Mouse (Mus musculus): ENCODE measurements at regions not wholly inside any gene's neighbourhood (a gene's known extent, or its start where the extent isn't known, plus 50 kb on each side); places are given as distances from the start of the nearest gene placed in this dataset.

- intact Hi-C loops (cut with DNase I), result no loop called here
These were observed 129.3 kb upstream of the Podxl start for GRCm38 (mm10) chr6:31693047-31693446.

GRCm38 (mm10) chr6:31692024-31692423 lies 128.2 kb upstream of the Podxl start:
- intact Hi-C loops (cut with DNase I), result no loop called here
- DNase-seq (ENCODE audit: low spot score in 2 of 2), result no peak

More at GRCm38 (mm10) chr6:31693047-31693446, 129.3 kb upstream of the Podxl start:
- no peak for DNase-seq (ENCODE audit: low spot score in 2 of 2)

DNA sequence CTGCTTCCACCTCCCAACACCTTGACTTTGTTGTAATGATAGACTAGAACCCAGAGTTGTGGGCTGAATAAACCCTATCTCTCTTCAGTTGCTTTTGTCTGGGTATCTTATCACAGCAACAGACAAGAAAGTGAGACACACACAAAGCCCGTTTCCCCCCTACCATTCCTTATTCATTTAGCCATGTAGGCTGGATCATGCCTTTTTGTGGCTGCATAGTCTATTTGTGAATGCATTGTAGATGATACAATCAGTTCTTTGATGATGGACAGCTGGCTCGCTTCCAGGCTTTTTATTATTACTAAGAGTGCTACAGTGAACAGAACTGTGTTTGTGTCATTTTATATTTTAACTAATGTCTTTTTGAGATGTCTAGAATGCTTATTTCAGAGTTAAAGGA lies 116.3 kb upstream of the Podxl start:
- intact Hi-C loops (cut with DNase I), result no loop called here
- no peak for DNase-seq (ENCODE audit: low spot score in 2 of 2)

- intact Hi-C loops (cut with DNase I), result loop anchor here (10.0 kb wide), 1 partner anchor 649 kb away; no protein-coding TSS in a partner anchor
- peak in 1 of 2 experiments; percentile 73 for DNase-seq (ENCODE audit: low spot score in 2 of 2)
These were observed 102.1 kb upstream of the Podxl start for GRCm38 (mm10) chr6:31665671-31666486.

GRCm38 (mm10) chr6:31664495-31664894 lies 100.7 kb upstream of the Podxl start:
- intact Hi-C loops (cut with DNase I), result loop anchor here (10.0 kb wide), 1 partner anchor 650 kb away; no protein-coding TSS in a partner anchor
- DNase-seq (ENCODE audit: low spot score in 2 of 2), result peak; percentile 78 to 79

DNA sequence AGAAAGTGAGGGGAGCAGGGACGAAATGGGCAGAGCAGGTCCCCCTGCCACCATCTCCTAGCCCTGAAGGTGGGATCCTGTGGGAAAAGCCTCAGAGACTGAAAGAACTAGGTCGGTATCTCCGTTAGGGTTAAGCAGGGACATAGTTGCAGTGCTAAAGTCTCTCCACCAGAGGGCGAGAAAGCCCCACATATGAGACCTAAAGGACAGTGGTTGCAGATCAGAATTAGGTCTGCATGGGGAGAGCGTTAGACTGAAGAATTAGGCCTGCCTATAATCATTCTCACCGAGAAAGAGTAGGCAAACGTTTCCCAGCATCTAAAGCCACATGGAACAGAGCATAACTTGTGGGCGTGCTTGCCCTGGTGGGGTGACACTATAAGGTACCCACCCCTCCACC lies 97.0 kb upstream of the Podxl start:
- DNase-seq (ENCODE audit: low spot score in 2 of 2), result peak; percentile 77 to 84
- intact Hi-C loops (cut with DNase I), result loop anchor here (2.0 to 10.0 kb wide), 2 partner anchors 654 to 930 kb away; no protein-coding TSS in a partner anchor

DNA sequence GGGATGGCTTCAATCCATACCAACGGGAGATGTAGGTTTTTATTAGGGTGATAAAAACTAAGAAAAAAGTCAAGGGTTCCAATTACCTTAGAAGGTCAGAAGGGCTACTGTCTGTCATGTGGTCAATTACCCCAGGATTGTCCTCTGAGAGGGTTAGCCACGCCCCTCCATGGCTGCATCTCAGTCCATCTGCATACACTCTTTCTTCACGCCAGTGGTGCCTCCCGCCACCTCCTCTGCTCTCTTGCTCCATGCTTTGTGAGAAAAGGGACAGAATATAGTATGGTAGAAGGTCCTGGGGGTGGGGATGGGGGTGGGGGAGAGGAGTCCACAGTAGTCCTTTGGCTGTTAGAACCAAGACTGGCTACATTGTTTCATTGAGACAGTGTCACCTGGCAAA lies 96.1 kb upstream of the Podxl start:
- intact Hi-C loops (cut with DNase I), result loop anchor here (2.0 to 10.0 kb wide), 2 partner anchors 655 to 931 kb away; no protein-coding TSS in a partner anchor
- no peak for DNase-seq (ENCODE audit: low spot score in 2 of 2)

DNA sequence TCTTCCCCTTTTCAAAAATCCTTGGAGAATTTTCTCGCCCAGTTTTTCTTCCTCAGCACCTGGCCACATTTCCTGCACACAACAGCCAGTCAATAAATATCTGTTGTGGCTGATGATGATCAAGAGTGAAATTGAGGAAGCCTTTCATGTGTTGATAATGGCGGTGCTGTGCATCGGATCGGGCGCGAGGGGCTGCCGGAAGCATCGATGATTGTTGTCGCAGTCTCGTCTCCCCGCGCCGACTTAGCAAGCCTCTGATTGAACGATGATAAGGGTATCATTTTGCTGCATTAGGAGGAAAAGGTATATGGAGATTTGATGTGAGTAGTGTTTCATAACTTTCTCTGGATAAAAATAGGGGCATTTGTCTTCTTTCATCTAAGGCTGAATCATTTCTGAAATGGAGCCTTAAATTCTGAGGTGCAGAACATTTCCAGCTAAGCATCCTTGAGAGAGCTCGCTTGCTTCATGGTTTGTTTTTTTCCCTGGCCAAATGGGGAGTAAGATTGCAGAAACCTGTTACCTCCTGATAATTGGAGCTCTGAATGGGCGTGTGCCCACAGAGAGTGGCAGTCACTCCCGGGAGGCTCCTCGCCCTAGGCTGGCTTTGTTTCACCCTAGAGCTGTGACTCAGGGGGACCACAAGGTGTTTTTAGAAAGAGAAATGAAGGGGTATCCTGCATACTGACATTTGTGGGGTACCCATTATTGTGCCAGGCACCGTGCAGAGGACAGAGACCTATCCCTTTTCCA lies 94.8 kb upstream of the Podxl start:
- intact Hi-C loops (cut with DNase I), result no loop called here
- no peak for DNase-seq (ENCODE audit: low spot score in 2 of 2)

DNA sequence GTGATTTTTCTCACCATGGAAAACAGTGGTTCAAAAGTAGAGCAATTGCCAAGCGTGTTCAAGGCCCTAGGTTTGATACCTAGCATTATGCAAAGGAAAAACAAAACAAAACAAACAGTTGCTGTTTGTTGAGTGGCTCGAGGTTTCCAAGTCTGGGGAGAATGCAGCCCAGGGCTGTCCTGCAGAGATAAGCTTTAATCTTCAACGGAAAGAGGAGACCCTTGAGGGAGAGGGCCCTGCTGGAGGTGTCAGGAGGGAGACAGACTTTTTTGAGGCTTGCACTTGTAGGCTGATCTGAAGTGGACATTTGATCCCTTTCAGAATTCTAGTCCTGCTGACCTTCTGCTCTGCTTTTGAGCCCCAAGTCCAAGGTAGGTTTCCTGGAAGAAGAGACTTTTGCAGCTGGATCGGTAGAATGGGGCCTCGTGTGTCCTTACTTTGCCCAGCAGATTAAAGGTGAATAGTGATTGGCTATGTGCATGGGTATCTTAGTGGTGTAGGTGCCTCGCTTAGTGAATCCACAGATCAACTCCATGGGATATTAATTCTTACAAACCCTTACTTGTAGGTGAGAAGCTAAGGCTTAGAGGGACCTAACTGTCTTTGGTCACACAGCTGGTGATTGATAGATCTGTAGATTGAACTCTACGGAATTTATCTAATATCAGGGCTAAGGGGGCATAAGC lies 87.2 kb upstream of the Podxl start:
- intact Hi-C loops (cut with DNase I), result no loop called here
- no peak for DNase-seq (ENCODE audit: low spot score in 2 of 2)

GRCm38 (mm10) chr6:31645261-31645660 lies 81.5 kb upstream of the Podxl start:
- intact Hi-C loops (cut with DNase I), result no loop called here

GRCm38 (mm10) chr6:31644504-31644903 lies 80.7 kb upstream of the Podxl start:
- intact Hi-C loops (cut with DNase I), result no loop called here
- DNase-seq (ENCODE audit: low spot score in 2 of 2), result no peak

More at GRCm38 (mm10) chr6:31645261-31645660, 81.5 kb upstream of the Podxl start:
- no peak for DNase-seq (ENCODE audit: low spot score in 2 of 2)

DNA sequence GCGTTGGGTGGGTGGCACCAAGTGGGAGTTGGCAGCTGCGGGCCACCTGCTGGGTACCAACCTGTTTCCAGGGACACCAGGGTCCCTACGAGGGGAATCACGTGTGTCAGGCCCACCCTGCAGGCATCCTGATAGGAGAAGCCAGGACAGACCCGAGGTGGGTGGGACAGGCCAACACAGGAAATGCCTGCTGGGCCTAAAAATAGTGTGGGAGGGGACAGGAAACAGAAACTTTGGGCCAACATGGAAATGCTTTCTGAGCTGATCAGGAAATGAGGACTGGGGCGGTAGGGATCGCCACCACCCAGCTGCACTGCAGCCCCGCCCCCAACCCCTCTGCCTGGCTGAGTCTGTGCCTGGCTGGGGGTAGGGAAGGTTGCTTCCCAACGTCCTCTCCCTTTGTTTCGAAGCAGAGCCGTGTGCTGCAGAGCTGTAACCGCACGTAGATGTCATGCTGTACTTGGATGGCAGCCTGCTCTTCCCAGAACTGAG lies 78.7 kb upstream of the Podxl start:
- intact Hi-C loops (cut with DNase I), result no loop called here
- no peak for DNase-seq (ENCODE audit: low spot score in 2 of 2)

DNA sequence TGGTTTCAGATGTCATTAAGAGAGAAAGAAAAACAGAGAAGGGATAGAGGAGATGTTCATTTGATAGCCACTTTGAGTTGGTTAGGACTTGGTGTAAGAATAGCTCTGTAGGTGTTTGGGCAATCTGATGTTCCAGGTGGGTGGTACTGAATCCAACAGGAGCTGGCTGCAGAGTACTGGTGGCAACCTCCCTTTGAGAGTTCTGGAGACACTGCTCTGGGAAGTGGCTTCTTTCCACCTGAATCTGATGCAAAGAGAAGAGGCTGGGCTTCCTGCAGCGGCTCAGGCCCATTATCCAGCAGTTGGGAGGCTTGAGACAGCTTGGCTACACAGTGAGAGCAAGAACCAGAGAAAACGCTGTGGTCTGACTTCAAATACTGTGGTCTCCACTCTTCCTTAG lies 77.0 kb upstream of the Podxl start:
- intact Hi-C loops (cut with DNase I), result no loop called here
- DNase-seq (ENCODE audit: low spot score in 2 of 2), result peak in 1 of 2 experiments; percentile 53

- peak; percentile 71 to 73 for DNase-seq (ENCODE audit: low spot score in 2 of 2)
- intact Hi-C loops (cut with DNase I), result loop anchor here (1.0 kb wide), 1 partner anchor 114 kb away; no protein-coding TSS in a partner anchor
These were observed 75.7 kb upstream of the Podxl start for GRCm38 (mm10) chr6:31639460-31639859.

DNA sequence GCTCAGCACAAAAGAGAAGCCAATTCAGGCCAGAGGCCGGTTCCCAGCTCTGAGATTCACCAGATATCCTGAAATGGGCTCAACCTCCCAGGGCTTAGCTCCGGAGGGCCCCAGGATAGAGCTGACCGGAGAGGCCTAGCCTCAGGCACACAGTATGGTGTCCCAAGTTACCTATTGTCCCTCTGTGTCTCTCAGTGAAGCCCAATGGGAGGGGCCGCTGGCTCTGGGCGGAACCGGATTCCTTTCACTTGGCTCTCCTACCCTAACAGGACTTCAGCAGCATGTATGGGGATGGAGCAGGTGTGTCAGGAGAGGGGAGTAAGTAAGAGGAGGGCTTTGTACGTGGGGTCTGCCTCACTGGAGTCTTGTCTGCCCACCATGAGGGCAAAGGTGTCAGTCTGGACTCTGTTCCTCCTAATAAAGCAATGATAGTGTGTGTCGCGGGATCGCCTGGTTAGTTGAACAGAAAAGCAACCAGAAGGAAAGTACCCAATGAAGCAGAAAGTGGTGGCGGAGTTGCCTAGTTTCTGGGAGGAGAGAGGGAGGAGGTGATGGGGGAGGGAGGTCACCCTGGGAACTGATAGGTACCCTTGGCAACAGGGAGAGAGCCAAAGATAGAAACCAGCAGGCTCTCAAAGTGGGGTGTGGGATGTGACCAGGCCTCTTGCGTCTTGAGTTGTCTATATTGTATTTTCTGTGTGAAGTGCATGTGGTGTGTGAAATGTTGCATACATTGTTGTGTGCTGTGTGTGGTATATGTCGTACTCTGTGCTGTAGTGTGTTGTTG lies 74.8 kb upstream of the Podxl start:
- DNase-seq (ENCODE audit: low spot score in 2 of 2), result no peak

DNA sequence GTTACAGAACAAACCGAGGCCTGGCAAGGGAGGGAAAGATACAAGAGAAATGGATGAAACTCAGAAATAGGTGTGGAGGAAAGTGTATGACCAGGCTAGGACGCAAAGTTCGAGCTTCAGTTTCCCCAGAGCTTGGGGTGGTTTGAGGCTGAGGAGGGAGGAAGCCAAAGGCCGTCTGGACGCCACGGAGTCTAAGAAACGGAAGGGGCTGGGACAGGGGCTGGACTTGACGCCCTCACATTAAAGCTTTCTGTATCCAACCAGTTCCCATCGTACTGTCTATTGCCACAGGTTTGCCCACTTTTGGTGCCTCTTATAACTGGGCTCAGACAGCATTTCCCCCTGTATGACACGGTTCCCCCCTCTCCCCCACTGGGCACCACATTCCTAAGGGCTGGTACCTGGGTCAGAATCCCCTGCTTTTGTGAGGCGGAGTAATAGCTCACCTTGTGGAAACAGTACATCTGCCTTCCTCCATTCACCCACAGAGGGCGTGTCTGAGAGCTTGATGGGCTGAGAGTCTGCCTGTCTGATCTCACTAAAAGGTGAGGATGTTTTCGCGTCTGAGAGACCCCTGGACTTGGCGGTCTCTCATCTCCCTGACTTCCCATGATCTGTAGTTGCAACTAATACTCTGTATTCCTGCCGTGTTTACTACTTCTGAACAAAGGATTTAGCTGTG lies 73.7 kb upstream of the Podxl start:
- intact Hi-C loops (cut with DNase I), result no loop called here

More for the DNA sequence above, 74.8 kb upstream of the Podxl start:
- intact Hi-C loops (cut with DNase I), result loop anchor here (1.0 kb wide), 1 partner anchor 113 kb away; no protein-coding TSS in a partner anchor

GRCm38 (mm10) chr6:31636954-31637353 lies 73.2 kb upstream of the Podxl start:
- intact Hi-C loops (cut with DNase I), result no loop called here
- no peak for DNase-seq (ENCODE audit: low spot score in 2 of 2)

More for the DNA sequence above, 73.7 kb upstream of the Podxl start:
- no peak for DNase-seq (ENCODE audit: low spot score in 2 of 2)

- DNase-seq (ENCODE audit: low spot score in 2 of 2), result no peak
- intact Hi-C loops (cut with DNase I), result no loop called here
These were observed 68.7 kb upstream of the Podxl start for GRCm38 (mm10) chr6:31632485-31632884.
